Mouse (Mus musculus): ENCODE measurements around the gene Dtx3l. TPM values are rescaled to one million over a fixed set of nuclear protein-coding genes. Genes with fewer than 3 reads are reported as not detected.
"Not testable (repeated sequence)": the region's sequence is repeated elsewhere in the genome, so short reads cannot be mapped to it uniquely, and the experiment has no call there.

The Dtx3l gene
- 2.9 and 3.1 TPM in 2 replicates for polyA plus RNA-seq (2015; fragmentation: Nextera tagmentation; extraction: Ambion mirVana)

DNA sequence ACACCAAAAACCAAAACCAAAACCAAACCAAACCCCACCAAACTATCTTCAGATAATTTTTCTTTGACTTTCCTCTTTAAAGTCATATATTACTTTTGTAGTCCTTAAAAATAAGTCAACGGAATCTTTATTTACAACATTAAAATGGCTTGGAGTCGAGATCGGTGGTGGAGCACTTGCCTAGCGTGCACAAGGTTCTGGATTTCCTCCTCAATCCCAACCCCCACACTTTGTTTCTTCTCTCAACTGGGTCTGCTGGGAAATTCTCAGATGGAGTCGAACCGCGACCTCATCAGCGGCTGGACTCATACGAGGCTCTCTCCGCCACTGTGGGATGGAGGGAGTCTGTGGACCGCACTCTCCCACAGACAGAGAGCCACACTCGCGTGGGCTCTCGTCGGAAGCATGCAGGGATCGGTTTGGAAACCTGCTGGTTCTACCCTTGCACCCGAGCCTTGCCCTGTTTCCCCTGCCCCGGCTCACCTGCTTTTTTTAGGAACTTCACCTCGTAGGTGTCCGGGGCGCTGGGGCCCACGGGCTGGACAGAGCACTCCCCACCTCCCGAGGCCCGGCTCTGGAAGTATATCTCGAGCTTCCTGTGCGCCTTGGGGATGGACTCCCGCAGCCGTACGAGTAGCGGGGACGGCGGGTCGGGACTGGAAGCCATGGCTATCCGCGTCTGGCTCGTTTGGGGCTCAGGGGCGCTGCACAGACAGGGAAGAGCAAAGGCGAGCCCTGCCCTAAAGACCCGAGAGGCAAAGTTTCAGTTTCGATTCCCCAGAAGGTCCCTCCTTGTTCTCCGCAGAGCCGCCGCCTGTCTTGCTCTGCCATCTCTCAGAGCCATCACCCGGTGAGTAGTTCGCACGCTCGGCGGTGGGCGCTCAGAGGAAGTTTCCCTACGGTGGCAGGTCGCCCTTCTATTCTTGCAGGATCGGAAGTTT is at the start of gene Dtx3l, which contains the start of gene Parp9:
TSS of gene Dtx3l (minus strand) at position 941 of the 941 bp plus-strand sequence.
TSS of gene Parp9 (plus strand) at position 260 of the 941 bp plus-strand sequence.
- Histone ChIP-seq H3K4me3 (peak within 1 kb of the TSS; percentile 55), H3K27me3 (no peaks in the 10 kb centered on the region), H3K27ac (no peak within 1 kb of the TSS), H3K4me1 (peaks cover 7% of the 10 kb centered on the region), H3K9ac (peak within 1 kb of the TSS; percentile 76), H3K4me2 (replicated peaks) (peak within 1 kb of the TSS; percentile 83), H3K36me3 (no peaks in the 10 kb centered on the region), H3K9me3 (no peaks in the 10 kb centered on the region)
- 1% methylated on average over 52 of the region's 52 CpGs for WGBS
- peak; percentile 37 for ATAC-seq (ENCODE audit: low FRiP score, low read depth)

DNA sequence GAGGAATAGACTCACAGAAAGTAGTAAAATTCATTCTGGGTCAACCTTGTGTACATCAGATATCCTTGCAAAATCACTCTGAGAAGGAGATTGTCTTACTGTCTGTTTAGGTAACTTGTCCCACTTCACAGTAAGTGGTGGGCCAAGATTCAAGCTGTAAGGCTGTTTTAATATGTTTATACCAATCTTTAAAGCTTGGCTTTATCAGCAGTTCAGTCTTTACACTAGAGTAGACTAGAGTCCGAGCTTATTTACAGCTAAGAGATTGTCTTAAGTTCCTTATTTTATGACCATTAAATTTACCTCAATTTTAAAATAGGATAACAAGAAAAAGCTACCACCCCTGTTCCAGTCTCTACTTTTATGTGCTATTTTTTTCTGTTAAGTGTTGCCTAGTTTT is 49.0 kb upstream of the Dtx3l start:
- H3K27ac ChIP-seq = no peak overlapping the region
- H3K4me1 ChIP-seq = peaks cover 7% of the 10 kb centered on the region; the same call in 1 of the 2 replicates
- no peak overlapping the region for H3K4me2 ChIP-seq (replicated peaks)
- no peak for ATAC-seq (ENCODE audit: low FRiP score, low read depth)
- H3K4me3 ChIP-seq = no peak overlapping the region
- H3K9me3 ChIP-seq = no peaks in the 10 kb centered on the region
- 70% methylated on average over 1 of the region's 1 CpGs for whole genome bisulfite sequencing
- H3K27me3 ChIP-seq = no peaks in the 10 kb centered on the region
- H3K36me3 ChIP-seq = 0 out of 2 replicates have a peak, but pooled peaks cover 2% of the 10 kb centered on the region
- H3K9ac ChIP-seq = no peak overlapping the region

GRCm38 (mm10) chr16:35984471-35984870 is 45.5 kb upstream of the Dtx3l start:
- H3K4me3 ChIP-seq = peak overlapping the region; percentile 86
- H3K4me2 ChIP-seq (replicated peaks) = peak overlapping the region; percentile 76
- H3K27me3 ChIP-seq = no peaks in the 10 kb centered on the region
- H3K27ac ChIP-seq = no peak overlapping the region
- H3K36me3 ChIP-seq = 0 out of 2 replicates have a peak, but pooled peaks cover under 1% of the 10 kb centered on the region
- peaks cover 10% of the 10 kb centered on the region; the same call in 1 of the 2 replicates for H3K4me1 ChIP-seq
- no peak overlapping the region for H3K9ac ChIP-seq
- ATAC-seq (ENCODE audit: low FRiP score, low read depth) = no peak
- peaks cover 3% of the 10 kb centered on the region; the same call in 1 of the 2 replicates for H3K9me3 ChIP-seq
- 69% methylated on average over 3 of the region's 3 CpGs for WGBS

GRCm38 (mm10) chr16:35983517-35984101 is 44.7 kb upstream of the Dtx3l start:
- Histone ChIP-seq H3K9ac (peak overlapping the region; percentile 93), H3K4me1 (peaks cover 10% of the 10 kb centered on the region; the same call in 1 of the 2 replicates), H3K27me3 (no peaks in the 10 kb centered on the region), H3K4me3 (peak overlapping the region; percentile 86), H3K36me3 (no peaks in the 10 kb centered on the region), H3K4me2 (replicated peaks) (peak overlapping the region; percentile 76), H3K9me3 (peaks cover 3% of the 10 kb centered on the region; the same call in 1 of the 2 replicates), H3K27ac (peak overlapping the region; percentile 99)
- WGBS = under 1% methylated on average over 64 of the region's 86 CpGs
- peak; percentile 70 for ATAC-seq (ENCODE audit: low FRiP score, low read depth)

GRCm38 (mm10) chr16:35982902-35983516 is 44.1 kb upstream of the Dtx3l start:
- ATAC-seq (ENCODE audit: low FRiP score, low read depth) = peak; percentile 94
- Histone ChIP-seq H3K9me3 (peaks cover 3% of the 10 kb centered on the region; the same call in 1 of the 2 replicates), H3K27ac (peak overlapping the region; percentile 99), H3K4me1 (peaks cover 10% of the 10 kb centered on the region; the same call in 1 of the 2 replicates), H3K36me3 (no peaks in the 10 kb centered on the region), H3K9ac (peak overlapping the region; percentile 93), H3K4me3 (peak overlapping the region; percentile 86), H3K27me3 (no peaks in the 10 kb centered on the region), H3K4me2 (replicated peaks) (peak overlapping the region; percentile 76)
- under 1% methylated on average over 52 of the region's 54 CpGs for WGBS

DNA sequence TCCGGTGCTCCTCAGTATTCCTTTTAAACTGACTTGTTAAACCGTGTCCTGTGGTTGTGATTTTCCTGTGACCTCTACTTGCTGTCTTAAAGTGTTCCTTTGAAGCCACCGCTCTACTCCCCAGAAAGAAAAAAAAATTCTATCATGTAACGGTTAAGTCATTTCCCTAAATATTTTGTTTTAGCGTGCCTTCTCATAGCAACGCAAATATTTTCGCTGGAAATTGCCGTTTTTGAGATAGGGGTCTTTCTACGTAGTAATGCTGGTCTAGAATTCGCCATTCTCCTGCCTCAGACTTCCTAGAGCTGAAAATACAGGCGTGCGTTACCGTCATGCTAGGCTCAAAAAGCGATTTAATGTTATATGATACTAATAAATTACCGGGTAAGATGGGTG is 43.6 kb upstream of the Dtx3l start:
- no peak; the same call in 1 of the 2 replicates for ATAC-seq (ENCODE audit: low FRiP score, low read depth)
- H3K9ac ChIP-seq = peak overlapping the region; percentile 93
- H3K4me3 ChIP-seq = peak overlapping the region; percentile 86
- H3K27ac ChIP-seq = no peak overlapping the region
- H3K4me2 ChIP-seq (replicated peaks) = peak overlapping the region; percentile 76
- no peaks in the 10 kb centered on the region for H3K36me3 ChIP-seq
- peaks cover 10% of the 10 kb centered on the region; the same call in 1 of the 2 replicates for H3K4me1 ChIP-seq
- H3K9me3 ChIP-seq = peaks cover 3% of the 10 kb centered on the region; the same call in 1 of the 2 replicates
- no peaks in the 10 kb centered on the region for H3K27me3 ChIP-seq
- 4% methylated on average over 15 of the region's 15 CpGs for WGBS

GRCm38 (mm10) chr16:35981363-35981821 is 42.4 kb upstream of the Dtx3l start:
- Histone ChIP-seq H3K9me3 (peaks cover 3% of the 10 kb centered on the region; the same call in 1 of the 2 replicates), H3K36me3 (no peaks in the 10 kb centered on the region), H3K27me3 (no peaks in the 10 kb centered on the region), H3K4me2 (replicated peaks) (no peak overlapping the region), H3K4me3 (no peak overlapping the region), H3K9ac (no peak overlapping the region), H3K4me1 (peaks cover 10% of the 10 kb centered on the region; the same call in 1 of the 2 replicates), H3K27ac (no peak overlapping the region)
- peak; percentile 86 for ATAC-seq (ENCODE audit: low FRiP score, low read depth)
- 51% methylated on average over 19 of the region's 19 CpGs for WGBS

- not testable (repeated sequence) for H3K4me1 ChIP-seq; H3K4me2 ChIP-seq (replicated peaks); H3K27ac ChIP-seq; H3K9ac ChIP-seq; H3K9me3 ChIP-seq; H3K27me3 ChIP-seq; H3K36me3 ChIP-seq; ATAC-seq (ENCODE audit: low FRiP score, low read depth); H3K4me3 ChIP-seq
- 93% methylated on average over 1 of the region's 1 CpGs for WGBS
Measured at GRCm38 (mm10) chr16:35978450-35978849, 39.5 kb upstream of the Dtx3l start, which contains the start of gene Kpna1. Gene Kpna1, plus strand, starts transcription at chr16:35978750.

GRCm38 (mm10) chr16:35974021-35974420 is 35.1 kb upstream of the Dtx3l start:
- Histone ChIP-seq H3K4me3 (no peak overlapping the region), H3K4me1 (no peaks in the 10 kb centered on the region), H3K36me3 (no peaks in the 10 kb centered on the region), H3K4me2 (replicated peaks) (no peak overlapping the region), H3K9me3 (no peaks in the 10 kb centered on the region), H3K27ac (no peak overlapping the region), H3K9ac (no peak overlapping the region), H3K27me3 (no peaks in the 10 kb centered on the region)
- ATAC-seq (ENCODE audit: low FRiP score, low read depth) = no peak
- 47% methylated on average over 1 of the region's 1 CpGs for WGBS

- Histone ChIP-seq H3K4me2 (replicated peaks) (no peak overlapping the region), H3K9ac (no peak overlapping the region), H3K4me1 (no peaks in the 10 kb centered on the region), H3K36me3 (no peaks in the 10 kb centered on the region), H3K4me3 (no peak overlapping the region), H3K27ac (no peak overlapping the region), H3K27me3 (no peaks in the 10 kb centered on the region), H3K9me3 (no peaks in the 10 kb centered on the region)
- no peak for ATAC-seq (ENCODE audit: low FRiP score, low read depth)
- whole genome bisulfite sequencing = 18% methylated on average over 2 of the region's 2 CpGs
Measured at GRCm38 (mm10) chr16:35968149-35968548, 29.2 kb upstream of the Dtx3l start.

GRCm38 (mm10) chr16:35967319-35967718 is 28.4 kb upstream of the Dtx3l start:
- Histone ChIP-seq H3K4me3 (no peak overlapping the region), H3K4me2 (replicated peaks) (no peak overlapping the region), H3K4me1 (no peaks in the 10 kb centered on the region), H3K36me3 (no peaks in the 10 kb centered on the region), H3K27ac (no peak overlapping the region), H3K9me3 (no peaks in the 10 kb centered on the region), H3K9ac (no peak overlapping the region), H3K27me3 (no peaks in the 10 kb centered on the region)
- ATAC-seq (ENCODE audit: low FRiP score, low read depth) = no peak
- WGBS = 78% methylated on average over 4 of the region's 4 CpGs

Measured in limb, embryonic 13.5 days (tissue).